Comparison of ENCODE assay signal across 8 mouse cellular contexts in genomic region chr1:157506522-157506921, GRCm38 (mm10). TPM values are rescaled to one million over a fixed set of nuclear protein-coding genes. Genes with fewer than 3 reads are reported as not detected.
DNase-seq lines count a peak whose midpoint lies in the region; ATAC-seq lines count a peak whose summit lies in the region.

Gene Sec16b (plus strand): TSS chr1:157506728.

- H3K27me3 ChIP-seq in forebrain, embryonic 15.5 days: no peaks in the 10 kb centered on the region
- no peaks in the 10 kb centered on the region for H3K27me3 ChIP-seq in forebrain, embryonic 10.5 days (ENCODE audit: poor library complexity, severe bottlenecking)
- H3K27me3 ChIP-seq in stomach, embryonic 14.5 days (ENCODE audit: control insufficient read depth, insufficient read depth, low read length): no peaks in the 10 kb centered on the region

- no peak within 1 kb of the TSS for H3K4me2 ChIP-seq in forebrain, embryonic 15.5 days (replicated peaks)
- H3K4me2 ChIP-seq in stomach, embryonic 14.5 days (replicated peaks; ENCODE audit: low read depth, low read length): peak within 1 kb of the TSS; percentile 6

- no peak within 1 kb of the TSS for H3K4me3 ChIP-seq in forebrain, embryonic 15.5 days
- H3K4me3 ChIP-seq in forebrain, embryonic 10.5 days: no peak within 1 kb of the TSS
- no peak within 1 kb of the TSS for H3K4me3 ChIP-seq in stomach, embryonic 14.5 days (ENCODE audit: low read depth, low read length)

- H3K27ac ChIP-seq in forebrain, embryonic 15.5 days (replicated peaks): peak within 1 kb of the TSS; percentile 35
- H3K27ac ChIP-seq in forebrain, embryonic 10.5 days: no peak within 1 kb of the TSS
- peak within 1 kb of the TSS; percentile 33; the same call in 1 of the 2 replicates for H3K27ac ChIP-seq in stomach, embryonic 14.5 days (ENCODE audit: low read length)

- DNase-seq in forebrain, embryonic 10.5 days (ENCODE audit: extremely low spot score, low spot score): no peak
- peak; percentile 91 for DNase-seq in NIH3T3 (ENCODE audit: low read depth)
- DNase-seq in gastrocnemius, postnatal 10 days: peak; percentile 53
- DNase-seq in kidney, postnatal 10 days: peak; percentile 56
- no peak for DNase-seq in cerebellum, postnatal 25 days

- no peaks in the 10 kb centered on the region for H3K36me3 ChIP-seq in forebrain, embryonic 15.5 days
- no peaks in the 10 kb centered on the region for H3K36me3 ChIP-seq in forebrain, embryonic 10.5 days (replicated peaks)
- H3K36me3 ChIP-seq in stomach, embryonic 14.5 days (ENCODE audit: control insufficient read depth, insufficient read depth, low read length): no peaks in the 10 kb centered on the region

- 25% methylated on average over 5 of the region's 5 CpGs for WGBS in forebrain, embryonic 15.5 days
- 50% methylated on average over 5 of the region's 5 CpGs for WGBS in forebrain, embryonic 10.5 days
- 19% methylated on average over 5 of the region's 5 CpGs for WGBS in stomach, embryonic 14.5 days

- H3K4me1 ChIP-seq in forebrain, embryonic 15.5 days: peaks cover 15% of the 10 kb centered on the region
- H3K4me1 ChIP-seq in forebrain, embryonic 10.5 days: peaks cover 20% of the 10 kb centered on the region
- H3K4me1 ChIP-seq in stomach, embryonic 14.5 days (ENCODE audit: control insufficient read depth, insufficient read depth, low read length): 0 out of 2 replicates have a peak, but pooled peaks cover 6% of the 10 kb centered on the region

- ATAC-seq in forebrain, embryonic 15.5 days (replicated peaks): no peak
- ATAC-seq in stomach, embryonic 14.5 days (ENCODE audit: insufficient number of reproducible peaks, insufficient read depth, low FRiP score, low read depth): no peak; the same call in 1 of the 2 replicates
- no peak for ATAC-seq in cerebellum, adult (ENCODE audit: insufficient number of reproducible peaks, low FRiP score, low TSS enrichment)

- no peak within 1 kb of the TSS for H3K9ac ChIP-seq in forebrain, embryonic 15.5 days (replicated peaks)
- H3K9ac ChIP-seq in stomach, embryonic 14.5 days (replicated peaks; ENCODE audit: low read depth, low read length): no peak within 1 kb of the TSS

- no peaks in the 10 kb centered on the region for H3K9me3 ChIP-seq in forebrain, embryonic 15.5 days
- no peaks in the 10 kb centered on the region for H3K9me3 ChIP-seq in forebrain, embryonic 10.5 days
- no peaks in the 10 kb centered on the region for H3K9me3 ChIP-seq in stomach, embryonic 14.5 days (ENCODE audit: control insufficient read depth, low read depth, low read length)

RNA-seq across cellular contexts. Expression of gene Sec16b, which starts in this region (rescaled TPM):
- 0.34 and 0.38 TPM in 2 replicates for polyA plus RNA-seq in forebrain, embryonic 15.5 days (2015; fragmentation: Nextera tagmentation; extraction: Ambion mirVana)
- 0.63 and 0.73 TPM in 2 replicates for polyA plus RNA-seq in forebrain, embryonic 10.5 days (2016; fragmentation: Nextera tagmentation; extraction: Ambion mirVana)
- total RNA-seq in gastrocnemius, postnatal 10 days (2021): 1 to 10 TPM; 3.5 to 4.3 TPM
- polyA plus RNA-seq in stomach, embryonic 14.5 days (2014; fragmentation: Nextera tagmentation; extraction: Ambion mirVana): 6.7 and 7.9 TPM in 2 replicates

Comparison
In these comparisons a context has a peak if more than half of its experiments do, and no peak if none do; other contexts are left out.
1. DNase-seq: peak in NIH3T3 (single experiment), gastrocnemius, postnatal 10 days (single experiment) and kidney, postnatal 10 days (single experiment); none in forebrain, embryonic 10.5 days (single experiment) and cerebellum, postnatal 25 days (0 of 2).